Comparison of ENCODE assay signal across 9 mouse cellular contexts in genomic region chr2:158555252-158555651, GRCm38 (mm10). TPM values are rescaled to one million over a fixed set of nuclear protein-coding genes. Genes with fewer than 3 reads are reported as not detected.
A peak's percentile ranks its signal among the peaks of the same experiment; 100 is the strongest.
DNase-seq lines count a peak whose midpoint lies in the region; ATAC-seq and TF ChIP-seq lines count a peak whose summit lies in the region.
"Had no signal": no experiment of that assay in that cellular context is flagged by ENCODE, and none has a peak within 500 bp of the region (broad histone marks: within the 10 kb centered on the region; RNA-seq: fewer than 3 reads in every experiment).

No protein-coding gene starts in this region.

- H3K27ac ChIP-seq in kidney, adult 2 months (ENCODE audit: insufficient read depth, low read depth, low read length): no peak overlapping the region
- no peak overlapping the region for H3K27ac ChIP-seq in midbrain, embryonic 12.5 days (replicated peaks)

- no peak overlapping the region for H3K4me3 ChIP-seq in kidney, adult 2 months (ENCODE audit: insufficient read depth, low read depth, low read length)
- peak overlapping the region; percentile 7; the same call in 1 of the 2 replicates for H3K4me3 ChIP-seq in midbrain, embryonic 12.5 days

- TF ChIP-seq POLR2A in kidney, adult 2 months (IDR thresholded peaks at IDR 0.05; ENCODE audit: low read depth, low read length): no peak

- no peaks in the 10 kb centered on the region for H3K36me3 ChIP-seq in kidney, adult 2 months (ENCODE audit: control insufficient read depth, insufficient read depth, low read length)
- no peaks in the 10 kb centered on the region for H3K36me3 ChIP-seq in midbrain, embryonic 12.5 days

- WGBS in kidney, adult 2 months: 4% methylated on average over 7 of the region's 7 CpGs
- WGBS in midbrain, embryonic 12.5 days: 1% methylated on average over 7 of the region's 7 CpGs

- H3K4me2 ChIP-seq in midbrain, embryonic 12.5 days (replicated peaks): peak overlapping the region; percentile 58

- no peak for TF ChIP-seq CTCF in kidney, adult 2 months (conservative IDR thresholded peaks at IDR 0.05; ENCODE audit: insufficient read depth, insufficient read length, low read depth, low read length)

- no peaks in the 10 kb centered on the region for H3K9me3 ChIP-seq in midbrain, embryonic 12.5 days

- 0 out of 2 replicates have a peak overlapping the region, but pooled peaks have one; percentile 6 for H3K9ac ChIP-seq in midbrain, embryonic 12.5 days (replicated peaks)

- peak; percentile 56 for ATAC-seq in granulocyte monocyte progenitor cell, adult 5-6 weeks (replicated peaks; ENCODE audit: poor library complexity, severe bottlenecking)
- no peak for ATAC-seq in midbrain, embryonic 12.5 days (ENCODE audit: low FRiP score, low read depth)

- peak; percentile 24 for DNase-seq in thymus, postnatal 14 days
- no peak for DNase-seq in thymus, adult 18-20 months
- DNase-seq in kidney, adult 2 months: peak; percentile 45
- DNase-seq in Muller cell, postnatal 12 days (ENCODE audit: inconsistent ontology term): no peak
- DNase-seq in layer of hippocampus, postnatal 36 days: no peak
- no peak for DNase-seq in natural killer cell, adult 2 months (ENCODE audit: low spot score in 2 of 2)

- no peaks in the 10 kb centered on the region for H3K27me3 ChIP-seq in kidney, adult 2 months (replicated peaks; ENCODE audit: control insufficient read depth, insufficient read depth, low read length)
- peaks cover 57% of the 10 kb centered on the region for H3K27me3 ChIP-seq in midbrain, embryonic 12.5 days

- no peaks in the 10 kb centered on the region for H3K4me1 ChIP-seq in kidney, adult 2 months (ENCODE audit: control insufficient read depth, insufficient read depth, low read length)
- peaks cover 33% of the 10 kb centered on the region for H3K4me1 ChIP-seq in midbrain, embryonic 12.5 days

RNA-seq across cellular contexts. Expression of gene Arhgap40, which starts 42.7 kb away (rescaled TPM):
- not detected in 2 replicates for total RNA-seq in granulocyte monocyte progenitor cell, adult 5-6 weeks (2014; fragmentation: Nextera tagmentation)
- 2.9 TPM in 1 of 2 replicates, not detected in the other for total RNA-seq in granulocyte monocyte progenitor cell, adult 5-6 weeks (2017)
- polyA plus RNA-seq in kidney, adult 2 months (2012; rRNA removed): 0.24 and 0.30 TPM in 2 replicates
- polyA plus RNA-seq in midbrain, embryonic 12.5 days (2016; fragmentation: Nextera tagmentation; extraction: Ambion mirVana): 0.46 and 0.51 TPM in 2 replicates
- total RNA-seq in layer of hippocampus, postnatal 36 days (2021): not detected
- polyA plus RNA-seq: heart, embryonic 16.5 days had no signal

RNA-seq across cellular contexts. Expression of gene Adig, which starts 52.8 kb away (rescaled TPM):
- not detected in 2 replicates for total RNA-seq in granulocyte monocyte progenitor cell, adult 5-6 weeks (2014; fragmentation: Nextera tagmentation)
- not detected in 2 replicates for total RNA-seq in granulocyte monocyte progenitor cell, adult 5-6 weeks (2017)
- 26.8 and 35.2 TPM in 2 replicates for polyA plus RNA-seq in kidney, adult 2 months (2012; rRNA removed)
- not detected in 2 replicates for polyA plus RNA-seq in midbrain, embryonic 12.5 days (2016; fragmentation: Nextera tagmentation; extraction: Ambion mirVana)
- not detected for total RNA-seq in layer of hippocampus, postnatal 36 days (2021)
- polyA plus RNA-seq: heart, embryonic 16.5 days had no signal

RNA-seq across cellular contexts. Expression of gene Slc32a1, which starts 55.3 kb away (rescaled TPM):
- total RNA-seq in granulocyte monocyte progenitor cell, adult 5-6 weeks (2014; fragmentation: Nextera tagmentation): not detected in 2 replicates
- not detected in 2 replicates for total RNA-seq in granulocyte monocyte progenitor cell, adult 5-6 weeks (2017)
- polyA plus RNA-seq in kidney, adult 2 months (2012; rRNA removed): not detected in 2 replicates
- 3.2 and 4.2 TPM in 2 replicates for polyA plus RNA-seq in midbrain, embryonic 12.5 days (2016; fragmentation: Nextera tagmentation; extraction: Ambion mirVana)
- 10 to 100 TPM; 65.9 to 69.9 TPM for total RNA-seq in layer of hippocampus, postnatal 36 days (2021)
- polyA plus RNA-seq: heart, embryonic 16.5 days had no signal

Comparison
In these comparisons a context has a peak if more than half of its experiments do, and no peak if none do; other contexts are left out.
1. DNase-seq: peak in thymus, postnatal 14 days (single experiment) and kidney, adult 2 months (single experiment); none in thymus, adult 18-20 months (0 of 2), Muller cell, postnatal 12 days (single experiment), layer of hippocampus, postnatal 36 days (0 of 2) and natural killer cell, adult 2 months (0 of 2).
2. RNA of gene Slc32a1, which starts 55.3 kb away (total RNA-seq): 65.9 to 69.9 TPM in layer of hippocampus, postnatal 36 days; not detected in granulocyte monocyte progenitor cell, adult 5-6 weeks; every median in the first group is over 10 times any median in the second.